Mouse (Mus musculus): ENCODE data around the gene Gjb6.

The Gjb6 gene

DNA sequence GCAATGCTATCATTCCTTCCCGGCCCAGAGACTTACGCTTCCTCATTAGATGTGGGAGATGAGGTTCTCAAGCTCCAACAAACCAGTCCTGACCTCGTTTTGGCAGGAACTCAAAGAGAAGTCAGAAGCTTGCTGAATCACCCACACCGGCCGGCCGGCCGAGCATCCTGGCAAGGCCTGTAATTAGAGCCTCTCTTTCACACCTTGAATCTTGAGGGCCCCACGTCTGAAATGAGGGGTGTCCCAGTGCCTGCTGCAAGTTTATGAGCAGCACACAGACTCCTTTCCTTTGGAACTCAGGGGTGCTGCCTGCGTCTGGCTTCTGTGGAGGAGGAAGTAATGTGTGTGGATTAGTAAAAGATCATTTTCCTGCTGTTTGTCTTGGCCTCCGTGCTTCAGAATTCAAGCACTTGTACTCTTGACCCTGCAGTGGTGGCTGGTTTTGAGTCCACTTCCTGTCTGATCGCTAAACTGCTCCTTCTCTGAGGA is 49.2 kb downstream of the Gjb6 start:
- WGBS: 54% methylated on average over 11 of the region's 11 CpGs

DNA sequence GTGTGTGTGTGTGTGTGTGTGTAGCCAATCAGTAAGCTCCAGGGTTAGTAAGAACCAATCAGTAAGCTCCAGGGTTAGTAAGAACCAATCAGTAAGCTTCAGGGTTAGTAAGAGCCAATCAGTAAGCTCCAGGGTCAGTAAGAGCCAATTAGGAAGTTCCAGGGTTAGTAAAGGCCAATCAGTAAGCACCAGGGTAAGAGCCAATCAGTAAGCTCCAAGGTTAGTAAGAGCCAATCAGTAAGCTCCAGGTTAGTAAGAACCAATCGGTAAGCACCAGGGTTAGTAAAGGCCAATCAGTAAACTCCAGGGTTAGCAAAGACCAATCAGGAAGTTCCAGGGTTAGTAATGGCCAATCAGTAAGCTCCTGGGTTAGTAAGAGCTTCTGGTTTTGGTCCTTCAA is 50.5 kb downstream of the Gjb6 start:
- 100% methylated on average over 1 of the region's 1 CpGs for WGBS

DNA sequence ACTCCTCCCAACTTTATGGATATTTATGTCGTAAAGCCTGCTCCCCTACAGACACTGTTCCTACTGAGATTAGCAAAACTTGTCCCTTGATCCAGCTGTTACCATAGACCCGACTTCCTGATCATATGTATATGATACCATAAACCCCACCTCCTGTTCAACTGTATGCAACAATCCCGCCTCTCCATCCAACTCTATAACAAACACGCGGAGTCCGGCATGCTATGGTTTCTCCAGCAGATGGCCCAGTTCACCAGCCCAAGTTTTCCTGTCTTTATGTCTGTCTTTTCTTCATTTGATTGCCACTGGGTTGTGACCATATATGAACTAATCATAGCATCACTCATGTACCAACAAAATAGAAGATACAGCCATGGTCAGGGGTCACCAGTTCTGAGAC is 57.9 kb downstream of the Gjb6 start:
- WGBS: 91% methylated on average over 6 of the region's 6 CpGs

Measured in cerebral cortex, adult 2 months (tissue).